Mouse (Mus musculus) neural tube, embryonic 11.5 days (tissue): Measurements from ENCODE around the gene Dst. TPM values are rescaled to one million over a fixed set of nuclear protein-coding genes. Genes with fewer than 3 reads are reported as not detected.

Experiments used
- ATAC-seq: fragments of 200-750 bp; cut with Nextera tagmentation; 2 replicates; pipeline ENCODE4 v1.8.0; 2017; ENCODE audit warnings: moderate number of reproducible peaks, mild to moderate bottlenecking, moderate TSS enrichment, moderate library complexity; ENCODE audit not compliant: insufficient read depth, low FRiP score, low TSS enrichment
- DNase-seq: peaks from one replicate; pipeline ENCODE4 v3.0.0-alpha.2; 2015; ENCODE audit warnings: low spot score
- H3K27ac ChIP-seq: fragments of 300-500 bp; sonication (generic); 2 replicates; pipeline ENCODE4 v1.5.1; 2014; ENCODE audit warnings: low read depth, mild to moderate bottlenecking, low read length
- H3K27me3 ChIP-seq: fragments of 300-500 bp; sonication (generic); 2 replicates; pipeline ENCODE4 v1.6.1; 2014; ENCODE audit warnings: mild to moderate bottlenecking, low read length, mixed read lengths; ENCODE audit not compliant: control insufficient read depth, insufficient read depth
- H3K36me3 ChIP-seq: fragments of 300-500 bp; sonication (generic); 2 replicates; pipeline ENCODE4 v1.6.1; 2014; ENCODE audit warnings: mild to moderate bottlenecking, low read length, moderate library complexity, mixed read lengths; ENCODE audit not compliant: control insufficient read depth, insufficient read depth
- H3K4me1 ChIP-seq: fragments of 300-500 bp; sonication (generic); 2 replicates; pipeline ENCODE4 v1.6.1; 2014; ENCODE audit warnings: low read length, mixed read lengths; ENCODE audit not compliant: control insufficient read depth, insufficient read depth
- H3K4me2 ChIP-seq: fragments of 300-500 bp; sonication (generic); 2 replicates; pipeline ENCODE4 v1.6.1; 2014; ENCODE audit warnings: low read depth, mild to moderate bottlenecking, moderate library complexity
- H3K4me3 ChIP-seq: fragments of 300-500 bp; sonication (generic); 2 replicates; pipeline ENCODE4 v1.5.1; 2014; ENCODE audit warnings: low read depth, low read length
- H3K9ac ChIP-seq: fragments of 300-500 bp; sonication (generic); 2 replicates; pipeline ENCODE4 v1.6.1; 2014; ENCODE audit warnings: mild to moderate bottlenecking, low read length
- H3K9me3 ChIP-seq: fragments of 300-500 bp; sonication (generic); 2 replicates; pipeline ENCODE4 v1.6.1; 2016; ENCODE audit warnings: low read length; ENCODE audit not compliant: control insufficient read depth
- WGBS: fragments of 180-500 bp; shearing (Covaris S2); extraction: QIAGEN DNeasy Blood & Tissue Kit; methylation state at CpG from one replicate; pipeline ENCODE4 v1.1.7; 2014; 5-methylcytosine and 5-hydroxymethylcytosine counted together
- polyA plus RNA-seq: library from polyadenylated mRNA; unstranded; fragments of >200 nt; fragmentation: Nextera tagmentation; extraction: Ambion mirVana; gene quantifications from 2 replicates; pipeline ENCODE4 v1.2.1, GENCODE M21; 2014

The Dst gene
- polyA plus RNA-seq, 1 experiment from 2014 or later, result 46.2 TPM

DNA sequence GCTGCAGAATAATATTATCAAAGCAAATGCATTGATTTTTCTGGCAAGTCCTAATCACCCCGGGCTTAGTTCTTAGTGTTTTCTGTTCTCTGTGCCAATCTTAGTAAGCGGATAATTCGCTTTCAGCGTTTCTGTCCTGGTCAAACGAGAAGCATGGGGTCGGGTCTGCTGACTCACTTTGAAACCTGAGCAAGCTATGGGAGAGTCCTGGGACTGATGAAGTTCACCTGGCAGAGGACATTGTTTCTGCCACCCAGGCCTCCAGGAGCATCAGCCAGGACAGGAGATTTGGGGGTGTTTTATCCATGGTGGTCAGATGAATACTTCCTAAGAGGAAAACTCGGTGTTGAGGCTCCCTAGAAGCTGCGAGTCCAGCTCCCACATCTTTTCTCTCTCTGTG lies 3.6 kb downstream of the Dst start:
- no peaks in the 10 kb centered on the region for H3K4me1 ChIP-seq
- H3K27ac ChIP-seq, result no peak overlapping the region
- no peak overlapping the region for H3K4me2 ChIP-seq
- 86% methylated on average over 8 of the region's 8 CpGs for WGBS
- no peak for DNase-seq
- no peak for ATAC-seq
- no peaks in the 10 kb centered on the region; the same call in none of the 2 replicates for H3K27me3 ChIP-seq
- H3K9ac ChIP-seq, result no peak overlapping the region
- no peaks in the 10 kb centered on the region; the same call in 1 of the 2 replicates for H3K36me3 ChIP-seq
- H3K4me3 ChIP-seq, result no peak overlapping the region
- H3K9me3 ChIP-seq, result no peaks in the 10 kb centered on the region

DNA sequence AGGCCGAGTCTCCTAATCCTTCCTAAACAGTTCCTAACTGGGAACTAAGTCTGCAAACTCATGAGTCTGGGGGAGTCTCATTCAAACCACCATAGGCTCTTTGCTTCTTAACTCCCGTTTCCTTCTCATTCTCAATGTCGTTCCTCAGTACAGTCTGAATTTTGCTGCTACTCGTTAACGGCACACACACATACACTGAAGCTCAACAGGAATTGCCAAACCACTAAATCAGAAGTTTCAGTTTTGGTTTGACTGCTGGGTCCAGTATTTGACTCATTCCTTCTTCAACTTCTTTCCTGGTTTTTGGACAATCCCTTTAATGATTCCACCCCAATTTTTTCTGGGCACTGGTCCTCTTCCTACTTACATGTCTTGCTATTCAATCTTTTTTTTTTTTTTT lies 8.5 kb downstream of the Dst start:
- H3K36me3 ChIP-seq, result no peaks in the 10 kb centered on the region; the same call in 1 of the 2 replicates
- H3K27ac ChIP-seq, result no peak overlapping the region
- no peak overlapping the region for H3K9ac ChIP-seq
- no peaks in the 10 kb centered on the region for H3K27me3 ChIP-seq
- H3K4me3 ChIP-seq, result no peak overlapping the region
- H3K4me2 ChIP-seq, result no peak overlapping the region
- H3K9me3 ChIP-seq, result no peaks in the 10 kb centered on the region
- H3K4me1 ChIP-seq, result no peaks in the 10 kb centered on the region
- ATAC-seq (no peak), DNase-seq (no peak)
- 95% methylated on average over 5 of the region's 5 CpGs for WGBS

DNA sequence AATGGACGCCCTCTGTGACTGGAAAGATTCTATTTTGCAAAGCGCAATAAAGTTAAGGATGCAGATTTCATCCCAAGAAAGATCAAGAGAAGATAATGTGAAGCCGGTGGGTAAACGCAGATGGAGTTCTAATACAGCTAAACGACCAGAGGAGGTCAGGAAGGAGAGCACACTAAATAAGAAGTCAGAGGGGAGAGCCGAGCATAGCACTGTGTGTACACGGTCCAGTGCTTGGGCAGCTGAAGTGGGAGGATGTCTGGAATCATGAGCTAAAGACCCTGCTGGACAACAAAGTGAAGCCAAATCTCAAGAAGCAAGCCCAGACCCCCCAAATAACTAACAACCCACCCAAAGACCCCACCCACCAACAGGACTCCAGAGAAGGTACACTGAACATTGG lies 14.9 kb downstream of the Dst start:
- no peak overlapping the region for H3K9ac ChIP-seq
- no peaks in the 10 kb centered on the region for H3K36me3 ChIP-seq
- H3K4me1 ChIP-seq, result no peaks in the 10 kb centered on the region
- H3K9me3 ChIP-seq, result no peaks in the 10 kb centered on the region
- no peak overlapping the region for H3K4me2 ChIP-seq
- no peaks in the 10 kb centered on the region for H3K27me3 ChIP-seq
- ATAC-seq (no peak), DNase-seq (no peak)
- no peak overlapping the region for H3K27ac ChIP-seq
- 74% methylated on average over 7 of the region's 7 CpGs for WGBS
- no peak overlapping the region for H3K4me3 ChIP-seq

DNA sequence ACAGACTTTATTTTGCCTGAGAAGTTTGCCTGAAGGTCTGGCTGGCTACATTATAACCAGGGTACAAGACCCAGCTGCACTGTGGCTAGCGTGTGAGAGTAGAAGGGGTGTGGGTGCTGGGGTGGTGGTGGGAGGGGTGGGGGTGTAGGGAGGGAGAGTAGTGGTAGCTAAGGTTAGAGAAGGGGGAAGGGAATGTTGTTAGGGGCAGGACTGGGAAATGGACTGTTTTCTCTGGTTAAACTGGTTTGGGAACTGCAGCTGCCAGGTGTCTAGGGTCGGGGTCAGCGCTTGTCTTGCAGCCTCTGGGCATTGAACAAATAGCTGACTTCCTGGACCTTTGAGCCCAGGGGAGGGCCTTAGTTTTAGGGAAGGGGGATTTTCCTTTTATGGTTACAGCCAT lies 17.3 kb downstream of the Dst start:
- H3K36me3 ChIP-seq, result no peaks in the 10 kb centered on the region
- H3K4me3 ChIP-seq, result no peak overlapping the region
- no peak overlapping the region for H3K27ac ChIP-seq
- 66% methylated on average over 3 of the region's 3 CpGs for WGBS
- no peak overlapping the region for H3K9ac ChIP-seq
- DNase-seq (no peak), ATAC-seq (no peak)
- no peak overlapping the region for H3K4me2 ChIP-seq
- no peaks in the 10 kb centered on the region for H3K4me1 ChIP-seq
- no peaks in the 10 kb centered on the region for H3K27me3 ChIP-seq
- H3K9me3 ChIP-seq, result no peaks in the 10 kb centered on the region

GRCm38 (mm10) chr1:33927466-33927865 lies 19.4 kb downstream of the Dst start:
- no peak overlapping the region for H3K9ac ChIP-seq
- no peak overlapping the region for H3K27ac ChIP-seq
- DNase-seq (no peak), ATAC-seq (no peak)
- H3K27me3 ChIP-seq, result no peaks in the 10 kb centered on the region
- H3K4me1 ChIP-seq, result peaks cover 5% of the 10 kb centered on the region; the same call in 1 of the 2 replicates
- no peaks in the 10 kb centered on the region for H3K36me3 ChIP-seq
- H3K4me3 ChIP-seq, result no peak overlapping the region
- 91% methylated on average over 7 of the region's 7 CpGs for WGBS
- H3K9me3 ChIP-seq, result no peaks in the 10 kb centered on the region
- no peak overlapping the region for H3K4me2 ChIP-seq

DNA sequence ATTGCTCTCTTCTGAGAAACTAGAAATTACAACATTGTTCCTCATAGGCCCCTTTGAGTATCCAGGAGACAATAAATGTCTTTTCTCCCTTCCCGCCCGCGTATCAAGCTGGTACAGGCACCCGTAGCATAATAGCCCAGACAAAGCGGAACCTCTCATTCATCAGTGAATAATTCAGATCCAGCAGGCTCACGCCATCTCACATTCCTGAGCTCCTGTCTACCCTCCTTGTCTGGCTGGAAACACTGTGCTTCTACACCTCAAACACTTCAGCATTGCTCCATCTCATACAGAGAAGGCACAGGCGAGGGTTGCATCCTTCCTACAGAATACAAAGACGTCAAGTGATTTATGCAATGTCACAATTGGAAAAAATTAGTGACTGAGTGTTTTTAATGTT lies 23.8 kb downstream of the Dst start:
- Histone ChIP-seq H3K4me1 (peaks cover 5% of the 10 kb centered on the region; the same call in 1 of the 2 replicates), H3K9me3 (no peaks in the 10 kb centered on the region), H3K36me3 (no peaks in the 10 kb centered on the region), H3K27me3 (no peaks in the 10 kb centered on the region), H3K4me3 (no peak overlapping the region), H3K9ac (no peak overlapping the region), H3K27ac (no peak overlapping the region), H3K4me2 (no peak overlapping the region)
- 64% methylated on average over 8 of the region's 8 CpGs for WGBS
- no peak for ATAC-seq
- DNase-seq, result no peak

DNA sequence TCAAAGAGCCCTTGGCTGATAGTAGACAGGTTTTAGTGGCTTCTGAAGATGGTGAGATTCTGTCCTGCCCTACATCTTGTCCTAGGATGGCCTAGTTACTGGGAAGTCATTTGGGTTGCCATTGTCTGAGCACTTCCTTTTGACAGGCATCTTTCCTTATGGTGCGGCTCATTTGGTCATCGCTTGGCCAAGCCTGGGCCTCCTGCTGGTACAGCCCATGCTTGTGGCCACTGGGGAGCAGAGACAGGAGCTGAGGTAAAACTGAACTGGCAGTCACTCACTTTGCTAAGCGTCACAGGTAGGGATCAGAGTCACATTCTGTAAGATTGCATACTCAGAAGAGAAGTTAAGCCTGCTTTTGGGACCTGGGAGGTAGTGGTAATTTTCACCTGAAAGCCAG lies 24.2 kb downstream of the Dst start:
- H3K27ac ChIP-seq, result no peak overlapping the region
- DNase-seq (no peak), ATAC-seq (no peak)
- no peaks in the 10 kb centered on the region for H3K9me3 ChIP-seq
- 87% methylated on average over 3 of the region's 3 CpGs for WGBS
- H3K9ac ChIP-seq, result no peak overlapping the region
- no peaks in the 10 kb centered on the region for H3K27me3 ChIP-seq
- peaks cover 5% of the 10 kb centered on the region; the same call in 1 of the 2 replicates for H3K4me1 ChIP-seq
- H3K4me3 ChIP-seq, result no peak overlapping the region
- H3K36me3 ChIP-seq, result no peaks in the 10 kb centered on the region
- no peak overlapping the region for H3K4me2 ChIP-seq

DNA sequence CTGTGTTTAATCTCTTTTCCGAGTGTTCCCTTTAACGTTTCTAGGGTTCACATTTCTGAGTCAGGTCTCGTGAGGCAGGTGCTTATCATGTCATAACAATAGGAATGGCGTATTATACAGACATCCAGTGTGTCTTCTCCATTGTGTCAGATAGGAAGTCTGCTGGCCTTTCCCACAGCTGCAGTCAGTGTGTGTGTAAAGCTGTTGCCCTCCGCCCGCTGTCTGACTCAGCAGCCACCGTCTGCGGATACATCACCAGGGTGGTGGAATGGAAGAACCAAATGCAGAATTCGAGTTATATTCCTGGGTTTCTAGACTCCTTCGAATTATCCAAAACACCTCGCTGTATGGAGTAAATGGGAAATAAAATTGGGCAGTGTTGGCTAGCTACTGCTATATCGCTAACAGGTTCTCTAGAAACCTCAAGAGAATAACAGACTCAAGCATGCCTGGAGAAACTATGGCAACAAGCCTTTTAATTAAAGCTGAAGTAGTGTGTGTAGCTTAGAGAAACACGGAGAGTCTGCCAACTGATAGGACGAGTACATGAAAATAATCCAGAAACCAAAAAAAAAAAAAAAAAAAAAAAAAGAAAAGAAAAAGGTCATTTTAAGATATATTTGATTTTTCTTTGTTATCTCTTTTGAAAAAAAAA lies 24.9 kb downstream of the Dst start:
- DNase-seq (no peak), ATAC-seq (no peak)
- 86% methylated on average over 14 of the region's 14 CpGs for WGBS
- no peaks in the 10 kb centered on the region for H3K36me3 ChIP-seq
- no peak overlapping the region for H3K4me2 ChIP-seq
- H3K9ac ChIP-seq, result no peak overlapping the region
- no peaks in the 10 kb centered on the region for H3K9me3 ChIP-seq
- no peak overlapping the region for H3K27ac ChIP-seq
- H3K4me3 ChIP-seq, result no peak overlapping the region
- H3K4me1 ChIP-seq, result peaks cover 5% of the 10 kb centered on the region; the same call in 1 of the 2 replicates
- H3K27me3 ChIP-seq, result no peaks in the 10 kb centered on the region

DNA sequence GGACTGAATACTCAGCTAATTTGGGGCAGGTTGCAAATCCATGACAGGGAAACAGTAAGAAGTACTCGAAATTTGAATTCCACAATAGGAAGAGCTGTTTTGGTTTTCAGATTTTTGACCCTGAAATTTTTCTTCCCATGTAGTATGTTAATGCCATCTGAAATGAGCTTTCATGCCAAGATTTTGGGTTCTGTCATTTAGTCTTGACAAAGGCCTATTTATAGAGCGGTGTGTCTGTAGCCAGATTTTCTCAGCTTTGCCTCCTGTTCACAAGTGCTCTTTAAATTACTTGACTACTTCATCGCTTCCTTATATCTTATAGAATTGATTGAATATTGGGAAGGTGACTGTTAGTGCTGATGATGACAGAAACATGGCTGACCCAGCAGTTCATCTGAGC lies 27.9 kb downstream of the Dst start:
- Histone ChIP-seq H3K36me3 (no peaks in the 10 kb centered on the region), H3K4me3 (no peak overlapping the region), H3K4me1 (peaks cover 5% of the 10 kb centered on the region; the same call in 1 of the 2 replicates), H3K9me3 (no peaks in the 10 kb centered on the region), H3K4me2 (no peak overlapping the region), H3K27me3 (no peaks in the 10 kb centered on the region), H3K27ac (no peak overlapping the region), H3K9ac (no peak overlapping the region)
- no peak for ATAC-seq
- WGBS, result 87% methylated on average over 3 of the region's 3 CpGs
- no peak for DNase-seq
